Mouse (Mus musculus) midbrain, embryonic 15.5 days (tissue): Measurements from ENCODE around the gene E2f1. TPM values are rescaled to one million over a fixed set of nuclear protein-coding genes. Genes with fewer than 3 reads are reported as not detected.

Source experiments
- ATAC-seq: fragments of 200-750 bp; cut with Nextera tagmentation; replicated peaks from 2 replicates; pipeline ENCODE4 v1.8.0; 2017; ENCODE audit warnings: moderate TSS enrichment
- H3K27ac ChIP-seq: fragments of 300-500 bp; sonication (generic); 2 replicates; pipeline ENCODE4 v1.5.1; 2015; ENCODE audit warnings: mild to moderate bottlenecking, inconsistent platforms
- H3K27me3 ChIP-seq: fragments of 300-500 bp; sonication (generic); replicated peaks from 2 replicates; pipeline ENCODE4 v1.6.1; 2015; ENCODE audit warnings: inconsistent platforms
- H3K36me3 ChIP-seq: fragments of 300-500 bp; sonication (generic); replicated peaks from 2 replicates; pipeline ENCODE4 v1.6.1; 2015; ENCODE audit warnings: inconsistent platforms
- H3K4me1 ChIP-seq: fragments of 300-500 bp; sonication (generic); 2 replicates; pipeline ENCODE4 v1.6.1; 2015; ENCODE audit warnings: inconsistent platforms
- H3K4me2 ChIP-seq: fragments of 300-500 bp; sonication (generic); 2 replicates; pipeline ENCODE4 v1.6.1; 2015; ENCODE audit warnings: inconsistent platforms, mild to moderate bottlenecking, moderate library complexity
- H3K4me3 ChIP-seq: fragments of 300-500 bp; sonication (generic); 2 replicates; pipeline ENCODE4 v1.5.1; 2015; ENCODE audit warnings: mild to moderate bottlenecking, inconsistent platforms
- H3K9ac ChIP-seq: fragments of 300-500 bp; sonication (generic); 2 replicates; pipeline ENCODE4 v1.6.1; 2015; ENCODE audit warnings: mild to moderate bottlenecking, inconsistent platforms
- H3K9me3 ChIP-seq: fragments of 300-500 bp; sonication (generic); 2 replicates; pipeline ENCODE4 v1.6.1; 2016; ENCODE audit warnings: inconsistent platforms
- WGBS: fragments of 180-500 bp; shearing (Covaris S2); methylation state at CpG from one replicate; pipeline ENCODE4 v1.1.7; 2015; ENCODE audit warnings: mixed read lengths; 5-methylcytosine and 5-hydroxymethylcytosine counted together
- polyA plus RNA-seq: library from polyadenylated mRNA; unstranded; fragments of >200 nt; fragmentation: Nextera tagmentation; extraction: Ambion mirVana; gene quantifications from 2 replicates; pipeline ENCODE4 v1.2.1, GENCODE M21; 2015

Gene E2f1
- polyA plus RNA-seq, 1 experiment from 2014 or later: 5.4 TPM

DNA sequence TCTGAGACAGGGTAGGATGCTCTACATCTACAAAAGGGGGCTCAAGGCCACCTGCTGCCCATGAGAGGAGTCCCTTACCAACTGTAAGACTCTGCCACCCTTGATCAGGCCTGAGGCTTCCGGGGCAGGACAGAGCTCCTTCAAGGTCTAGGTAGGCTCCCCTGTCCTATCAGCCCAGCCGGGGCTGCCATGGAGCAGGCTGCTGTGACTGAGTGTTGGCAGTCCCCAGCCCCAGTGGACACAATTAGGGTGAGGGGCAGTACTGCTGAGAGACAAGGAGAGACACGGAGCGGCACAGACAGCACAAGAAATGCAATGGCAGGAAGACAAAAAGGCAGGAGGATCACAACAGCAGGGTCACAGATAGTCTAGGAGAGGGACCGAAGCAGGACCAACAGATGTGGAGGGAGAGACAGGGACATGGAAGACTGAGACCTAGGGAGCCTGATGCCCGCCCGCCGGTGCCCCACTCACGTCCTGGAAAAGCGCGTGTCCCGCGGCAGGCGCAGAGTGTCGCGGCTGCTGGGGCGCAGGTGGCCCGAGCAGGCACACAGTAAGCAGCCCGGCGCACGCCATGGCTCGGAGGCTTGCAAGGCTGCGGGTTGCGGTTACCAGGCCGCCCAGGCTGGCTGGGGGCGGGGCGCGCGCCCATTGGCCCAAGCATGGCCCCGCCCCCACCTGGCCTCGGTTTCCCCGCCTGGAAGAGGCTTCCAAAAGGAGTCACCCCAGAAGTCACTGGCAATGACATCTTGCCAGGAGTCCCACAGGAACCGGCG lies 11.2 kb downstream of the E2f1 start, which contains the start of gene Necab3:
Gene Necab3 (minus strand): TSS at position 627 of the 776 bp plus-strand sequence.
- H3K9ac ChIP-seq: peak within 1 kb of the TSS; percentile 62
- no peaks in the 10 kb centered on the region for H3K36me3 ChIP-seq
- ATAC-seq: peak; percentile 81
- H3K4me2 ChIP-seq: peak within 1 kb of the TSS; percentile 76
- WGBS: 4% methylated on average over 34 of the region's 34 CpGs
- H3K27ac ChIP-seq: no peak within 1 kb of the TSS; the same call in 1 of the 2 replicates
- peaks cover 25% of the 10 kb centered on the region for H3K4me1 ChIP-seq
- no peaks in the 10 kb centered on the region for H3K9me3 ChIP-seq
- no peaks in the 10 kb centered on the region for H3K27me3 ChIP-seq
- peak within 1 kb of the TSS; percentile 43 for H3K4me3 ChIP-seq

DNA sequence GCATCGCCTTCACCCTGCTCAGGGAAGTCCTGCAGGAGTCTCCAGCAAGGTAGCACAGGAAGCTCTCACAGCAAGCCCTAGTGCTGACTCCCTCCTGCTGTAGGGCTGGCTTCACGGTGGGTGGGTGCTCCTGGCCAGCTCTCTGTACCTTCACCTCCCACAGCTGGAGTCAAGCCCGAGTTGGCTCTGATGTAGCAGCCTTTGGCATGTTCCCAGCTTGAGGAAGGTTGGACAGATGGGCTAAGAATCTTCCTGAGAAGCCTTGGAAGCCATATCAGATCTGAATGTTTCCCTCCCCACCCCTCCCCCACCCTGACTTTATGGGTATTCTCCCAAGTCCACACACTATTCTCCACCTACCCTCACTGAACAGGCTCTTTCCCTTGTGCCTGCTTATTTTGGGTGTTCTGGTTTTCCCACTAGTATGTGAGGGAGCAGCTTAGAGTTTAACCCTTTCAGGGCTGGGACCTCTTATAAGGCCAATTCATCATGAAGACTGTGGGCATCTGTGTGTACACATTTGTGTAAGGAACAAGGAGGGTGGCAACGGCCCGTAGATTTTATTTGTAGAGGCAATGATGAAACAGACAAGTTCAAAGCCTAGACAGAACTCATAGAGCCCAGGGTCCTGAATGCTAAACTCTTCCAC lies 12.4 kb downstream of the E2f1 start:
- 55% methylated on average over 5 of the region's 5 CpGs for WGBS

DNA sequence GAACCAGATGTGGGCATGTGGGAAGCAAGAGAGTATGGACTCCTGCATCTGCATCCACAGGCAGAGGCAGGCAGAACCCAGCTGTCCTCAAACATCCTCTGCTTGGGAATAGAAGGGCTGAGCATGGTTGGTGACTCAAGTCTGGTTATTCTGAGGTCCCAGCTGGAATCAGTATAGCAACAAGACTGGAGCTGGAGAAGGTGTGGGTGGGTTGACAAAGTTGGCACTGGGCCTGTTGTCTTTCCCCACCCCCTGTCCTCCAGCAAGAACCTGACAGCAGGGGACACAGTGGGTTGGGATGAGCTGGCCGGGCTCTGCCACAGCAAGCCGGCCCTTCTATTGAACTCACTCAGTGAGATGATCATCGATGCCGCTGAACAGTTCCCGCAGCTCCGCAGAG lies 14.5 kb downstream of the E2f1 start:
- Histone ChIP-seq H3K4me3 (no peak overlapping the region), H3K4me1 (peaks cover 38% of the 10 kb centered on the region)

More for the DNA sequence above, 12.4 kb downstream of the E2f1 start:
- Histone ChIP-seq H3K9me3 (no peaks in the 10 kb centered on the region), H3K27ac (no peak overlapping the region; the same call in 1 of the 2 replicates), H3K36me3 (no peaks in the 10 kb centered on the region), H3K9ac (no peak overlapping the region), H3K4me1 (peaks cover 31% of the 10 kb centered on the region), H3K4me3 (no peak overlapping the region), H3K4me2 (0 out of 2 replicates have a peak overlapping the region, but pooled peaks have one; percentile 76), H3K27me3 (no peaks in the 10 kb centered on the region)
- ATAC-seq: no peak

DNA sequence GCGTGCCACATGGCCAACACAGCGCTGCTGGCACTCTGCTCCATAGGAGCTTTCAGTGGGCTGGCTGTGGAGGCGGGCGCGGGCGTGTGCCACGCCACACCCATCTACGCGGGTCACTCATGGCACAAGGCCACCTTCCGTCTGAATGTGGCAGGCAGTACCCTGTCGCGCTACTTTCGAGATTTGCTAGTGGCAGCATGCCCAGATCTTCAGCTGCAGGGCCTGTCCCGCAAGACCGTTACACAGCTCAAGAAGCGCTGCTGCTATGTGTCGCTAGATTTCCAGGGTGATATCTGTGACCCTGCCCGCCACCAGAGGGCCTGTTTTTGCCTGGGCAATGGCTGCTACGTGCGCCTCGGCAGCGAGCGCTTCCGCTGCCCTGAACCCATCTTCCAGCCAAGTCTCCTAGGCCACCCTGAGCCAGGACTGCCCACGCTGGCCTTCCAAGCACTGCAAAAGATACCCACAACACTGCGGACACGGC lies 17.2 kb downstream of the E2f1 start:
- Histone ChIP-seq H3K9ac (no peak overlapping the region), H3K9me3 (no peaks in the 10 kb centered on the region), H3K4me2 (peak overlapping the region; percentile 33), H3K27ac (no peak overlapping the region; the same call in 1 of the 2 replicates), H3K36me3 (no peaks in the 10 kb centered on the region), H3K4me3 (no peak overlapping the region), H3K27me3 (peaks cover 14% of the 10 kb centered on the region; the same call in 1 of the 2 replicates), H3K4me1 (peaks cover 32% of the 10 kb centered on the region)
- peak; percentile 47 for ATAC-seq
- 26% methylated on average over 27 of the region's 27 CpGs for WGBS

More for the DNA sequence above, 14.5 kb downstream of the E2f1 start:
- Histone ChIP-seq H3K9ac (no peak overlapping the region), H3K9me3 (no peaks in the 10 kb centered on the region), H3K36me3 (no peaks in the 10 kb centered on the region), H3K27me3 (peaks cover 12% of the 10 kb centered on the region; the same call in 1 of the 2 replicates), H3K4me2 (no peak overlapping the region), H3K27ac (no peak overlapping the region)
- 68% methylated on average over 6 of the region's 6 CpGs for WGBS
- no peak for ATAC-seq

DNA sequence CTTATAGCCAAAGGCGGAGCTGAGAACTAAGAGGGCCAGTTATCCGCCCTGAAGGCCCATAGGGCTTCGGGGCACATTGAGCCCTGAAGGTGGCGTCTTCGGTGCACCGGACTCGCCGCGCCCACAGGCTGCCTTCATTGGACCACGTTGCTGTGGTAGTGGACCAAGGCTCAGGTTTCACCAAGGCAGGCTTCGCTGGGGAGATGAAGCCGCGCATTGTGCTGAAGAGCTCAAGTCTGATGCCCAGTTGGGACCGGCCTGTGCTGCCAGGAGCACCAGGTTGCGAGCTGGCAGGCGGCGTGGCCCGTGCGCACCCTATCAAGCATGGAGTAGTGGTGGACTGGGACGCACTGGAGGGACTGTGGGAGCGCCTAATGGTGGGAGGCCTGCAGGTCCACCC lies 17.8 kb downstream of the E2f1 start:
- ATAC-seq: no peak; the same call in 1 of the 2 replicates
- Histone ChIP-seq H3K4me2 (peak overlapping the region; percentile 33), H3K4me3 (no peak overlapping the region), H3K4me1 (peaks cover 27% of the 10 kb centered on the region), H3K36me3 (no peaks in the 10 kb centered on the region), H3K9me3 (no peaks in the 10 kb centered on the region), H3K9ac (no peak overlapping the region), H3K27ac (no peak overlapping the region; the same call in 1 of the 2 replicates), H3K27me3 (peaks cover 14% of the 10 kb centered on the region; the same call in 1 of the 2 replicates)
- 32% methylated on average over 21 of the region's 21 CpGs for WGBS

DNA sequence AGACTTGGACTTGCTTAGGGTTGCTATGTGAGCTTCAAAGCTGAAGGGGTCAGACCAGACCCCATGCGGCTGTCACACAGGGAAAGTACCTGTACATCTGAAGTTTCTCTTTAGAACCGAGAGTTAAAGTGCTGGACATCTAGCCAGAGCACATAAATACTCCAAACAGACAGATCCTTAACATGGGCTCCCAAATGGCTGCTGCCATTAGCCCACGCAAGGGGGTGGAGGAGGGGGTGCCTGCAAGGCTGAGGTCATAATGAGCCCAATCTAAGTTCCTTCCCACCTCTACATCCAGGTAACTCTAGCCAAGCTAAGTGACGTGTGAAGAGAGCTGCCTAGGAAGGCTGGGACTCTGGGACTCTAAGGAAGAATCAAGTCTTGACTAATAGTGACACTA lies 18.2 kb downstream of the E2f1 start, which contains the start of gene Actl10:
Gene Actl10 (plus strand): TSS at position 301 of the 400 bp plus-strand sequence.
- Histone ChIP-seq H3K27ac (no peak within 1 kb of the TSS; the same call in 1 of the 2 replicates), H3K4me2 (peak within 1 kb of the TSS; percentile 33), H3K4me3 (no peak within 1 kb of the TSS), H3K9ac (no peak within 1 kb of the TSS), H3K36me3 (no peaks in the 10 kb centered on the region), H3K4me1 (peaks cover 26% of the 10 kb centered on the region), H3K27me3 (peaks cover 14% of the 10 kb centered on the region; the same call in 1 of the 2 replicates), H3K9me3 (no peaks in the 10 kb centered on the region)
- WGBS: 89% methylated on average over 4 of the region's 4 CpGs
- no peak for ATAC-seq

DNA sequence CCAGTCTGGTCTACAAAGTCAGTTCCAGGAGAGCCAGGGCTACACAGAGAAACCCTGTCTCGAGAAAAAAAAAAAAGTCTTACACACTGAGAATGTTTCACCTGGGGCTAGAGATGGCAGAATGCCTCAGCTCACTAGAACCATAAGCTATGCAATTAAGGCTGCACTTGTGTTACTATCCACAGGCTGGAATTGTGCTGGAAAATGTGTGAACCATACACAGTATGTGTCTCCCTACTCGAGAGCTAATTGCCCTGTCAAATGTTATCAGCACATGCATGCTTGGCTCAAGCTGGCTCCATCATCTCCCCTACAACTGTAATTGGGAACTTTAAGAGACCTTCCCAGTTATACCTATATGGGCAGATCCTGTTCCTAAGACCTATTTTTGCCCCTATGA lies 18.8 kb downstream of the E2f1 start:
- Histone ChIP-seq H3K27me3 (peaks cover 14% of the 10 kb centered on the region; the same call in 1 of the 2 replicates), H3K4me1 (peaks cover 26% of the 10 kb centered on the region), H3K4me3 (no peak overlapping the region), H3K4me2 (no peak overlapping the region), H3K36me3 (no peaks in the 10 kb centered on the region), H3K27ac (no peak overlapping the region), H3K9ac (no peak overlapping the region), H3K9me3 (no peaks in the 10 kb centered on the region)
- no peak for ATAC-seq
- 78% methylated on average over 2 of the region's 2 CpGs for WGBS

DNA sequence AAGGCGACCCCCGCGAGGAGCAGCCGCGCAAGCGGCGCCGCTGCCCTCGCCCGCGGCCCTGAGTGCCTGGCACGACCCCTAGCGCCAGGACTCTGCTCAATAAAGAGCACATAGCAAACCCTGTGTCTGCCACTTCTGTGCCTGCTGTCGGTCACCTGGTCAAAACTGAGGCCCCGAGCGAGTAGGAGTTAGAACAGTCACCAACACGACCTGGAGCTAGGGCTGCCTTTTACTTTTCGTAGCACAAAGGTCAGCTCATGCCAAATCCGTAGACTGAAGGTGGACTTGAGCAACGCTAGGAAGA lies 19.9 kb downstream of the E2f1 start:
- no peak for ATAC-seq
- Histone ChIP-seq H3K4me3 (peak overlapping the region; percentile 50), H3K4me1 (peaks cover 26% of the 10 kb centered on the region), H3K4me2 (peak overlapping the region; percentile 88), H3K9ac (peak overlapping the region; percentile 64; the same call in 1 of the 2 replicates), H3K9me3 (no peaks in the 10 kb centered on the region), H3K27me3 (peaks cover 14% of the 10 kb centered on the region; the same call in 1 of the 2 replicates), H3K36me3 (no peaks in the 10 kb centered on the region), H3K27ac (no peak overlapping the region)
- WGBS: 14% methylated on average over 20 of the region's 20 CpGs

DNA sequence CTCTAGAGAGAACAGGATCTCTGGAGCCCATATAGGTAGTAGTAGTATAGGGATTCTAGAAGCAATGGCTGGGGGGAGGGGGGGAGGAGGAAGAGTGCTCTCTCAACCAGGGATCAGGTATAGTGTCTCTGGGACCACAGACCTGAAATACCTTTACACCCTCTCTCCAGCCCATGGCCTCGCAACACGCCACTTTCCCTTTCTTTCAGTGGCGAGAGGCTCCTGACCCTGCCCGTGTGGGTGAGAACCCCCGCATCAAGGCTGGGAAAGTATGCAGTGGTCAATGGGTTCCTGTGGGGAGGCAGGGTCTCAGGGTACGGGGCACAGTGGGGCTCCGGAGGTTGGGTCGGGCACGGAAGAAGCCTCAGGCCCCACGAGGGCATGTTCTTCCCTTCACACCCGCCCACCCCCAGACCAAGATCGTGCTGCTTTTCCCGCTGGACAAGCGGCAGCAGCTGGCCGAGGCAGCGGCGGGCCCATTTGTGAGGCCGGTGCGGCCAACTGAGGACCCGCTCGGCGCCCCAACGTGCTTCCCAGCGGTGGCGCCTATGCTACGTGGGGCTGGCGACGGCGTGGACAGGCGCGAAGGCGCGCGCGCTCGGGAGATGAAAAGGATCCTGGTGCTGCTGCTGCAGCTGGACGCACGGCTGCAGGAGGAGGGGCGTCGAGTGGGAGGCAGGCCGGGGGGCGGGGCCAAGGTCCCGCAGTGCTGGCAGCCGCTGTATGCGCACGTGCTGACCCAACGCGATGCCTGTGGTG lies 20.4 kb downstream of the E2f1 start:
- H3K27me3 ChIP-seq: peaks cover 14% of the 10 kb centered on the region; the same call in 1 of the 2 replicates
- H3K4me3 ChIP-seq: peak overlapping the region; percentile 50
- 3% methylated on average over 47 of the region's 48 CpGs for WGBS
- no peaks in the 10 kb centered on the region for H3K9me3 ChIP-seq
- peaks cover 26% of the 10 kb centered on the region for H3K4me1 ChIP-seq
- no peaks in the 10 kb centered on the region for H3K36me3 ChIP-seq
- H3K4me2 ChIP-seq: peak overlapping the region; percentile 88
- H3K9ac ChIP-seq: peak overlapping the region; percentile 64
- no peak overlapping the region for H3K27ac ChIP-seq
- ATAC-seq: peak; percentile 82

DNA sequence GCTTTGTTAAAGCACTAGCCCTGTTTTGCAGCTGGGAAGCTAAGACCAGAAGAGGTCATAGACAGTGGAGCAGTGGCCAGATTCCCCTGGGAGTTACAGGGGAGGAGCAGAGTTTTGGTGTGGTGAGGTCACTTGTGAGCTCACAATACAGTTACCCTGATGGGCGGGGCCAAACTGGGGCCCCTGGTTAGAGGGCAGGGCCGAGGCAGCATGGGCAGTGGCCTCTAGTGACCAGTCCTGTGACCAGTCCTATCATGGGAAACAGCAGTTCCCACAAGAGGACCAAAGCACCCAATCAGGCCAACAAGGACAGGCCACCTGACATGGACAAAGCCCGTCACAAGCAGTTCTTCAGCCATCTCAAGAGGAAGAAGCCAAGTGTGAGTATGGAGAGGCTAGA lies 21.0 kb downstream of the E2f1 start:
- H3K27ac ChIP-seq: no peak overlapping the region
- no peak for ATAC-seq
- peak overlapping the region; percentile 88 for H3K4me2 ChIP-seq
- H3K9ac ChIP-seq: no peak overlapping the region
- no peak overlapping the region for H3K4me3 ChIP-seq
- no peaks in the 10 kb centered on the region for H3K9me3 ChIP-seq
- 42% methylated on average over 3 of the region's 3 CpGs for WGBS
- peaks cover 26% of the 10 kb centered on the region for H3K4me1 ChIP-seq
- peaks cover 14% of the 10 kb centered on the region; the same call in 1 of the 2 replicates for H3K27me3 ChIP-seq
- H3K36me3 ChIP-seq: no peaks in the 10 kb centered on the region

DNA sequence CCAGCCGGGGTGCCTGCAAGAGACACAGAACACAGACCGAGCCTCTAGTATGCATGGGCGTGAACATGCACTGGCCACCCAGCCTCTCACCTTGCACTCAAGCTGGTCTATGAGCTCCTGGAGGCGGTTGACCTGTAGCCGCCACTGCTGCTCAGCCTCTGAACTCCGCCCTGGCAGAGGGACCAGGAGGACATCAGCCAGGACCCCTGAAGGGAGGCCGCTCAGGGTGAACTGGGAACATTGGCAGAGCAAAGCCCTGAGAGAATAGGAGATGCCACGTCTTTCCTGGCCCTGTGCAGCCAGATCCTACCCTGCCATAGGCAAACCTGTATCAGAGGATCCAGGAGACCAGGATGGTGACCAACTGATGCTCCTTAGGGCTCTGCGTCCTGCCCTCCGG lies 23.0 kb downstream of the E2f1 start, which contains the start of gene 1700003F12Rik:
Gene 1700003F12Rik (plus strand): TSS at position 375 of the 400 bp plus-strand sequence.
- Histone ChIP-seq H3K36me3 (no peaks in the 10 kb centered on the region), H3K9me3 (no peaks in the 10 kb centered on the region), H3K4me2 (no peak within 1 kb of the TSS), H3K9ac (no peak within 1 kb of the TSS), H3K27me3 (peaks cover 14% of the 10 kb centered on the region; the same call in 1 of the 2 replicates), H3K4me1 (peaks cover 15% of the 10 kb centered on the region), H3K4me3 (no peak within 1 kb of the TSS), H3K27ac (no peak within 1 kb of the TSS)
- 90% methylated on average over 10 of the region's 10 CpGs for WGBS
- no peak for ATAC-seq
